Mouse (Mus musculus): ENCODE data around the gene Pgm1. TPM values are rescaled to one million over a fixed set of nuclear protein-coding genes. Genes with fewer than 3 reads are reported as not detected.

Gene Pgm1
- polyA plus RNA-seq, 1 experiment from 2014 or later: 49.7 TPM

GRCm38 (mm10) chr4:99958084-99958815 is 29.0 kb downstream of the Pgm1 start:
- H3K4me3 ChIP-seq (replicated peaks): no peak overlapping the region
- H3K9ac ChIP-seq: no peak overlapping the region
- no peaks in the 10 kb centered on the region for H3K4me1 ChIP-seq
- H3K4me2 ChIP-seq (replicated peaks): no peak overlapping the region
- 64% methylated on average over 7 of the region's 7 CpGs for WGBS
- no peak overlapping the region for H3K27ac ChIP-seq (replicated peaks)
- no peaks in the 10 kb centered on the region for H3K27me3 ChIP-seq
- H3K9me3 ChIP-seq (replicated peaks): no peaks in the 10 kb centered on the region
- ATAC-seq (ENCODE audit: insufficient number of reproducible peaks, low FRiP score, low TSS enrichment, low read depth): no peak
- H3K36me3 ChIP-seq: no peaks in the 10 kb centered on the region

DNA sequence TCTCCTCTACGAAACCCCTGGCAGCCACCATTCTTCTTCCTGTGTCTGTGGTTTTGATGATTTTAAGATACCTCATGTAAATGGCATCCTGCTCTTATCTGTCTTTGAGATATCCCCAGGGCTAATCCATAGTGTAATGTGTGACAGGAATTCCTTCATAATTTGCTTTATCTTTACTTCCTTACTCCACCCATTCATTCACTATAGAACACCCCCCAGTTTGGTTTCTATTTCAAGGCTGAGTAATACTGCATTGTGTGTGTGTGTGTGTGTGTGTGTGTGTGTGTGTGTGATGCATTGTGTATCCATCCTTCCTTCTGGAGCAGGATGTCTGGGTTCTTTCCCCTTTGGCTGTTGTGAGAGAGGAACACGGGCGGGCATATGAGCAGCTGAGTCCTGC is 30.1 kb downstream of the Pgm1 start:
- Histone ChIP-seq H3K4me3 (replicated peaks) (no peak overlapping the region), H3K4me1 (0 out of 2 replicates have a peak, but pooled peaks cover 3% of the 10 kb centered on the region), H3K27me3 (no peaks in the 10 kb centered on the region), H3K9me3 (replicated peaks) (no peaks in the 10 kb centered on the region), H3K36me3 (0 out of 2 replicates have a peak, but pooled peaks cover 8% of the 10 kb centered on the region), H3K4me2 (replicated peaks) (no peak overlapping the region), H3K9ac (no peak overlapping the region), H3K27ac (replicated peaks) (no peak overlapping the region)
- 85% methylated on average over 3 of the region's 3 CpGs for WGBS
- ATAC-seq (ENCODE audit: insufficient number of reproducible peaks, low FRiP score, low TSS enrichment, low read depth): no peak

- ATAC-seq (ENCODE audit: insufficient number of reproducible peaks, low FRiP score, low TSS enrichment, low read depth): no peak
- Histone ChIP-seq H3K9ac (no peak overlapping the region), H3K4me3 (replicated peaks) (no peak overlapping the region), H3K4me2 (replicated peaks) (no peak overlapping the region), H3K9me3 (replicated peaks) (no peaks in the 10 kb centered on the region), H3K27me3 (no peaks in the 10 kb centered on the region), H3K36me3 (0 out of 2 replicates have a peak, but pooled peaks cover 11% of the 10 kb centered on the region), H3K4me1 (peaks cover 14% of the 10 kb centered on the region; the same call in 1 of the 2 replicates), H3K27ac (replicated peaks) (no peak overlapping the region)
- 36% methylated on average over 6 of the region's 6 CpGs for WGBS
Observed at GRCm38 (mm10) chr4:99966555-99966954, 37.3 kb downstream of the Pgm1 start.

GRCm38 (mm10) chr4:99969328-99969727 is 40.1 kb downstream of the Pgm1 start:
- 54% methylated on average over 5 of the region's 5 CpGs for WGBS

GRCm38 (mm10) chr4:99970097-99970496 is 40.9 kb downstream of the Pgm1 start:
- 0 out of 2 replicates have a peak, but pooled peaks cover 3% of the 10 kb centered on the region for H3K36me3 ChIP-seq
- WGBS: 34% methylated on average over 4 of the region's 4 CpGs
- no peaks in the 10 kb centered on the region for H3K9me3 ChIP-seq (replicated peaks)
- H3K4me2 ChIP-seq (replicated peaks): no peak overlapping the region
- peaks cover 13% of the 10 kb centered on the region; the same call in 1 of the 2 replicates for H3K4me1 ChIP-seq
- H3K4me3 ChIP-seq (replicated peaks): no peak overlapping the region
- H3K27me3 ChIP-seq: no peaks in the 10 kb centered on the region
- peak overlapping the region; percentile 11; the same call in 1 of the 2 replicates for H3K27ac ChIP-seq (replicated peaks)
- H3K9ac ChIP-seq: no peak overlapping the region
- no peak for ATAC-seq (ENCODE audit: insufficient number of reproducible peaks, low FRiP score, low TSS enrichment, low read depth)

More at GRCm38 (mm10) chr4:99969328-99969727, 40.1 kb downstream of the Pgm1 start:
- ATAC-seq (ENCODE audit: insufficient number of reproducible peaks, low FRiP score, low TSS enrichment, low read depth): no peak
- Histone ChIP-seq H3K9me3 (replicated peaks) (no peaks in the 10 kb centered on the region), H3K27ac (replicated peaks) (peak overlapping the region; percentile 11; the same call in 1 of the 2 replicates), H3K4me2 (replicated peaks) (no peak overlapping the region), H3K36me3 (0 out of 2 replicates have a peak, but pooled peaks cover 3% of the 10 kb centered on the region), H3K9ac (no peak overlapping the region), H3K4me3 (replicated peaks) (no peak overlapping the region), H3K4me1 (peaks cover 13% of the 10 kb centered on the region; the same call in 1 of the 2 replicates), H3K27me3 (no peaks in the 10 kb centered on the region)

GRCm38 (mm10) chr4:99972886-99973285 is 43.7 kb downstream of the Pgm1 start:
- Histone ChIP-seq H3K9me3 (replicated peaks) (no peaks in the 10 kb centered on the region), H3K27me3 (no peaks in the 10 kb centered on the region), H3K9ac (no peak overlapping the region), H3K4me1 (peaks cover 7% of the 10 kb centered on the region; the same call in 1 of the 2 replicates), H3K36me3 (0 out of 2 replicates have a peak, but pooled peaks cover 3% of the 10 kb centered on the region), H3K4me2 (replicated peaks) (no peak overlapping the region), H3K4me3 (replicated peaks) (no peak overlapping the region), H3K27ac (replicated peaks) (no peak overlapping the region)
- ATAC-seq (ENCODE audit: insufficient number of reproducible peaks, low FRiP score, low TSS enrichment, low read depth): no peak
- 78% methylated on average over 6 of the region's 6 CpGs for WGBS

- Histone ChIP-seq H3K27ac (replicated peaks) (no peak overlapping the region), H3K9ac (no peak overlapping the region), H3K27me3 (no peaks in the 10 kb centered on the region), H3K4me3 (replicated peaks) (no peak overlapping the region), H3K4me2 (replicated peaks) (no peak overlapping the region), H3K36me3 (0 out of 2 replicates have a peak, but pooled peaks cover 3% of the 10 kb centered on the region), H3K9me3 (replicated peaks) (no peaks in the 10 kb centered on the region), H3K4me1 (peaks cover 7% of the 10 kb centered on the region; the same call in 1 of the 2 replicates)
- 91% methylated on average over 1 of the region's 1 CpGs for WGBS
- ATAC-seq (ENCODE audit: insufficient number of reproducible peaks, low FRiP score, low TSS enrichment, low read depth): no peak
Observed at GRCm38 (mm10) chr4:99973931-99974330, 44.7 kb downstream of the Pgm1 start.

DNA sequence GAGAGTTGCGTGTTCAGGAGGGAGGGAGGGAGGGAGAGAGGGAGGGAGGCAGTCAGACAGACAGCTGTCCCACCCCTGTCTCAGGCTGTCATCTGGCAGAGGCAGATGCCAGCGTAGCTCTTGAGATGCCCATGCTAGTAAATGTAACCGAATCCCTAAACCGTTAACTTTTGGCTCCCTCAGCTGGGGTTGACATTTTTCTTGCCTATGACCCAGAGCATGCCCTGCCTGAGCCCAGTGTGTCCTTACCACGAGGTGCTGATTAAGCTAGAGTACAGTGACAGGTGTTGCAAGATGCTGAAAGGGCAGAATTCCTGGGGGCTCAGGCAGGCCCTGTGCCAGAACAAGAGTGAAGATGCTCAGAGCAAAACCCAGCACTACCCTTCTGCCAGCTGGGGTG is 45.2 kb downstream of the Pgm1 start:
- 46% methylated on average over 5 of the region's 5 CpGs for WGBS
- H3K4me3 ChIP-seq (replicated peaks): no peak overlapping the region
- H3K4me2 ChIP-seq (replicated peaks): no peak overlapping the region
- peaks cover 7% of the 10 kb centered on the region; the same call in 1 of the 2 replicates for H3K4me1 ChIP-seq
- no peaks in the 10 kb centered on the region for H3K36me3 ChIP-seq
- peak; percentile 34; the same call in 1 of the 2 replicates for ATAC-seq (ENCODE audit: insufficient number of reproducible peaks, low FRiP score, low TSS enrichment, low read depth)
- no peak overlapping the region for H3K27ac ChIP-seq (replicated peaks)
- no peaks in the 10 kb centered on the region for H3K27me3 ChIP-seq
- no peaks in the 10 kb centered on the region for H3K9me3 ChIP-seq (replicated peaks)
- H3K9ac ChIP-seq: no peak overlapping the region

GRCm38 (mm10) chr4:99979326-99979725 is 50.1 kb downstream of the Pgm1 start:
- WGBS: 69% methylated on average over 5 of the region's 5 CpGs
- Histone ChIP-seq H3K9ac (no peak overlapping the region), H3K9me3 (replicated peaks) (no peaks in the 10 kb centered on the region), H3K4me1 (no peaks in the 10 kb centered on the region), H3K27ac (replicated peaks) (no peak overlapping the region), H3K27me3 (no peaks in the 10 kb centered on the region), H3K4me3 (replicated peaks) (no peak overlapping the region), H3K36me3 (no peaks in the 10 kb centered on the region), H3K4me2 (replicated peaks) (no peak overlapping the region)
- ATAC-seq (ENCODE audit: insufficient number of reproducible peaks, low FRiP score, low TSS enrichment, low read depth): no peak

- WGBS: 83% methylated on average over 2 of the region's 2 CpGs
- Histone ChIP-seq H3K4me3 (replicated peaks) (no peak overlapping the region), H3K9ac (no peak overlapping the region), H3K27ac (replicated peaks) (no peak overlapping the region), H3K36me3 (no peaks in the 10 kb centered on the region), H3K4me1 (no peaks in the 10 kb centered on the region), H3K9me3 (replicated peaks) (no peaks in the 10 kb centered on the region), H3K4me2 (replicated peaks) (no peak overlapping the region), H3K27me3 (no peaks in the 10 kb centered on the region)
- ATAC-seq (ENCODE audit: insufficient number of reproducible peaks, low FRiP score, low TSS enrichment, low read depth): no peak
Observed at GRCm38 (mm10) chr4:99981216-99981615, 52.0 kb downstream of the Pgm1 start.

- H3K4me1 ChIP-seq: no peaks in the 10 kb centered on the region
- no peaks in the 10 kb centered on the region for H3K9me3 ChIP-seq (replicated peaks)
- 73% methylated on average over 13 of the region's 13 CpGs for WGBS
- no peak overlapping the region for H3K9ac ChIP-seq
- H3K4me3 ChIP-seq (replicated peaks): no peak overlapping the region
- no peak overlapping the region for H3K27ac ChIP-seq (replicated peaks)
- H3K36me3 ChIP-seq: peaks cover 5% of the 10 kb centered on the region
- no peak overlapping the region for H3K4me2 ChIP-seq (replicated peaks)
- H3K27me3 ChIP-seq: no peaks in the 10 kb centered on the region
- ATAC-seq (ENCODE audit: insufficient number of reproducible peaks, low FRiP score, low TSS enrichment, low read depth): no peak
Observed at GRCm38 (mm10) chr4:99983652-99984368, 54.6 kb downstream of the Pgm1 start.
